Mouse (Mus musculus) midbrain, embryonic 11.5 days (tissue): ENCODE data around the gene Igfbp7. TPM values are rescaled to one million over a fixed set of nuclear protein-coding genes. Genes with fewer than 3 reads are reported as not detected.
A peak's percentile ranks its signal among the peaks of the same experiment; 100 is the strongest.

ENCODE experiments used
- ATAC-seq: fragments of 200-750 bp; cut with Nextera tagmentation; 2 replicates; pipeline ENCODE4 v1.8.0; 2017; ENCODE audit warnings: moderate TSS enrichment, moderate library complexity; ENCODE audit not compliant: low FRiP score
- DNase-seq: peaks from one replicate; pipeline ENCODE4 v3.0.0; 2015; ENCODE audit warnings: low spot score; ENCODE audit errors: missing footprints
- H3K27ac ChIP-seq: fragments of 300-500 bp; sonication (generic); 2 replicates; pipeline ENCODE4 v1.5.1; 2014; ENCODE audit warnings: low read depth, low read length
- H3K27me3 ChIP-seq: fragments of 300-500 bp; sonication (generic); 2 replicates; pipeline ENCODE4 v1.6.1; 2014; ENCODE audit warnings: mild to moderate bottlenecking, low read length, moderate library complexity, mixed read lengths; ENCODE audit not compliant: control insufficient read depth, insufficient read depth
- H3K36me3 ChIP-seq: fragments of 300-500 bp; sonication (generic); 2 replicates; pipeline ENCODE4 v1.6.1; 2014; ENCODE audit warnings: mild to moderate bottlenecking, low read length, moderate library complexity, mixed read lengths; ENCODE audit not compliant: control insufficient read depth, insufficient read depth
- H3K4me1 ChIP-seq: fragments of 300-500 bp; sonication (generic); 2 replicates; pipeline ENCODE4 v1.6.1; 2014; ENCODE audit warnings: low read length; ENCODE audit not compliant: control insufficient read depth, insufficient read depth
- H3K4me2 ChIP-seq: fragments of 300-500 bp; sonication (generic); 2 replicates; pipeline ENCODE4 v1.6.1; 2014; ENCODE audit warnings: mild to moderate bottlenecking, moderate library complexity
- H3K4me3 ChIP-seq: fragments of 300-500 bp; sonication (generic); 2 replicates; pipeline ENCODE4 v1.5.1; 2014; ENCODE audit warnings: low read depth, low read length
- H3K9ac ChIP-seq: fragments of 300-500 bp; sonication (generic); 2 replicates; pipeline ENCODE4 v1.6.1; 2014; ENCODE audit warnings: low read length
- H3K9me3 ChIP-seq: fragments of 300-500 bp; sonication (generic); 2 replicates; pipeline ENCODE4 v1.6.1; 2016; ENCODE audit warnings: low read length; ENCODE audit not compliant: control insufficient read depth
- WGBS: fragments of 180-500 bp; shearing (Covaris S2); extraction: QIAGEN DNeasy Blood & Tissue Kit; methylation state at CpG from one replicate; pipeline ENCODE4 v1.1.7; 2014; 5-methylcytosine and 5-hydroxymethylcytosine counted together
- polyA plus RNA-seq: library from polyadenylated mRNA; unstranded; fragments of >200 nt; fragmentation: Nextera tagmentation; extraction: Ambion mirVana; gene quantifications from 2 replicates; pipeline ENCODE4 v1.2.1, GENCODE M21; 2014

The Igfbp7 gene
- polyA plus RNA-seq, result 25.1 and 26.8 TPM in 2 replicates

DNA sequence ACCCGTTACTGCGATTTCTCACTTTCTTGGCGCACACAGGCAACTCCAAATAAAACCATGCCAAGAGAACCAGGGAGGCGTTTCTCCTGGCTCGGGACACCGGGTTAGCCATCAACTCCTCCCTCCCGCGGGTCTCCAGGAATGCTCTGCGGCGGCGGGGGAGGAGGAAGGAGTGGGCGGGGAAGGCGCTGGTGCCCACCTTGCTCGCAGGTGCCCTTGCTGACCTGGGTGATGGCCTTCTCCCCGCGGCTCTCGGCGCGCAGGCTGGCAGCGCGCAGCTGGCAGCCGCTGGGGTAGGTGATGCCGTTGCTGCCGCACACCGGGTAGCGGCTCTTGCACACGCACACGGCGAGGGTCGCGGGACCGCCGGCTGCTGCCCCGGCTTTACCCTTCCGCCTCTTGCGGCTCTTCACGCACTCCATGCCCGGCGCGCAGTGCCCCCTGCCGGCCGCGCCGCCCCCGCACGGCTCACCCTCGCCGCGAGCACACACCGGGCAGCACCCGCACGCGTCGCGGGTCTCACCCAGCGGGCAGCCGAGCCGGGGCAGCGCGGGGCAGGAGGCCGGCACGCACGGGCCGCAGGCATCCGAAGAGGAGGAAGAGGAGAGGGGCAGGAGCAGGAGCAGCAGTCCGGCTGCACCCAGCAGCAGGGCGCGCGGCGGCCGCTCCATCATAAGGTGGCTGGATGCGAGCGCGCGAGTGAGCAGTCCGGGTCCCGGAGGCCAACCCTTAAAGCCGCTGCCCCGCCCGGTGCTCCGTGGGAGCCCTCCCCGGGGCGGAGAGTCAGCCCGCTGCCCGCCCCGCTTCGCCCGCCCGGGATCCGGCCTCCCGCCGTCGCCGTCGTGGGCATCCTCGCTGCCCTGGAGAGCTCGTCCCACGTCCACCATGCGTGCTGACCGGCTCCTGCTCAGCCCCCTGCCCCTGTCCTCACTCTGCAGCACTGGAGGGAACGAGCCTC is at the start of gene Igfbp7:
Gene Igfbp7 (minus strand): TSS at position 701 of the 958 bp plus-strand sequence.
- Histone ChIP-seq H3K9ac (peak within 1 kb of the TSS; percentile 54), H3K27me3 (peaks cover 21% of the 10 kb centered on the region), H3K9me3 (no peaks in the 10 kb centered on the region), H3K27ac (no peak within 1 kb of the TSS), H3K4me2 (peak within 1 kb of the TSS; percentile 91), H3K36me3 (no peaks in the 10 kb centered on the region), H3K4me1 (no peaks in the 10 kb centered on the region; the same call in 1 of the 2 replicates), H3K4me3 (peak within 1 kb of the TSS; percentile 51)
- DNase-seq, result peak; percentile 97
- 5% methylated on average over 95 of the region's 101 CpGs for WGBS
- peak; percentile 94 for ATAC-seq

DNA sequence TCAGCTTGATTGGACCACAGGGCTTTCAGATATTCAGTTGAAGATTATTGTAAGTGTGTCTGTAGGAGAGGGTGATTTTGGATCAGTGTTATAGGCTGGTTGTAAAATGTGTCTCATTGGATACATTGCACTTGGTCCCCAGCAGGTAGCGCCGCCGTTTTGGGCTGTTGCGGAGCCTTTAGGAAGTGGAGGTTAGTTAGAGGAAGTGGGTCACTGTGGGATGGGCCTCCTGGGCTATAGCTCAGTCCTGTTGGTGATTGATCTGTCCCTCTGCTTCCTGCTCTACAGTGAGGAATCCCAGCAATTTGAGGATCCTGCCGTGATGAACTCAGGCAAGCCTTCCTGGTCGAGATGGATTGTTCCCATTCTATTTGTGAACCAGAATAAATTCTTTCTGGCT is 44.3 kb upstream of the Igfbp7 start:
- H3K4me2 ChIP-seq, result no peak overlapping the region
- H3K27me3 ChIP-seq, result no peaks in the 10 kb centered on the region
- H3K27ac ChIP-seq, result no peak overlapping the region
- 90% methylated on average over 6 of the region's 6 CpGs for WGBS
- no peak overlapping the region for H3K9ac ChIP-seq
- no peaks in the 10 kb centered on the region for H3K9me3 ChIP-seq
- DNase-seq, result no peak
- no peak overlapping the region for H3K4me3 ChIP-seq
- no peaks in the 10 kb centered on the region for H3K36me3 ChIP-seq
- H3K4me1 ChIP-seq, result no peaks in the 10 kb centered on the region
- no peak for ATAC-seq

GRCm38 (mm10) chr5:77449531-77449930 is 41.7 kb upstream of the Igfbp7 start:
- Histone ChIP-seq H3K4me1 (no peaks in the 10 kb centered on the region), H3K27me3 (no peaks in the 10 kb centered on the region), H3K27ac (no peak overlapping the region), H3K4me2 (no peak overlapping the region), H3K9me3 (no peaks in the 10 kb centered on the region), H3K9ac (no peak overlapping the region), H3K4me3 (no peak overlapping the region), H3K36me3 (no peaks in the 10 kb centered on the region)
- WGBS, result 86% methylated on average over 7 of the region's 7 CpGs
- DNase-seq, result no peak
- no peak for ATAC-seq

- no peak for DNase-seq
- Histone ChIP-seq H3K9ac (no peak overlapping the region), H3K36me3 (no peaks in the 10 kb centered on the region), H3K27ac (no peak overlapping the region), H3K9me3 (no peaks in the 10 kb centered on the region), H3K27me3 (no peaks in the 10 kb centered on the region), H3K4me2 (no peak overlapping the region), H3K4me1 (no peaks in the 10 kb centered on the region), H3K4me3 (no peak overlapping the region)
- ATAC-seq, result no peak
- WGBS, result 95% methylated on average over 4 of the region's 4 CpGs
Observed at GRCm38 (mm10) chr5:77445431-77445830, 37.6 kb upstream of the Igfbp7 start.

- H3K4me1 ChIP-seq, result no peaks in the 10 kb centered on the region
- no peak overlapping the region for H3K4me3 ChIP-seq
- no peaks in the 10 kb centered on the region for H3K36me3 ChIP-seq
- DNase-seq (no peak), ATAC-seq (no peak)
- 88% methylated on average over 8 of the region's 8 CpGs for WGBS
- H3K4me2 ChIP-seq, result no peak overlapping the region
- H3K27me3 ChIP-seq, result no peaks in the 10 kb centered on the region
- H3K9me3 ChIP-seq, result no peaks in the 10 kb centered on the region
- H3K9ac ChIP-seq, result no peak overlapping the region
- no peak overlapping the region for H3K27ac ChIP-seq
Observed at GRCm38 (mm10) chr5:77443889-77444573, 36.2 kb upstream of the Igfbp7 start.

DNA sequence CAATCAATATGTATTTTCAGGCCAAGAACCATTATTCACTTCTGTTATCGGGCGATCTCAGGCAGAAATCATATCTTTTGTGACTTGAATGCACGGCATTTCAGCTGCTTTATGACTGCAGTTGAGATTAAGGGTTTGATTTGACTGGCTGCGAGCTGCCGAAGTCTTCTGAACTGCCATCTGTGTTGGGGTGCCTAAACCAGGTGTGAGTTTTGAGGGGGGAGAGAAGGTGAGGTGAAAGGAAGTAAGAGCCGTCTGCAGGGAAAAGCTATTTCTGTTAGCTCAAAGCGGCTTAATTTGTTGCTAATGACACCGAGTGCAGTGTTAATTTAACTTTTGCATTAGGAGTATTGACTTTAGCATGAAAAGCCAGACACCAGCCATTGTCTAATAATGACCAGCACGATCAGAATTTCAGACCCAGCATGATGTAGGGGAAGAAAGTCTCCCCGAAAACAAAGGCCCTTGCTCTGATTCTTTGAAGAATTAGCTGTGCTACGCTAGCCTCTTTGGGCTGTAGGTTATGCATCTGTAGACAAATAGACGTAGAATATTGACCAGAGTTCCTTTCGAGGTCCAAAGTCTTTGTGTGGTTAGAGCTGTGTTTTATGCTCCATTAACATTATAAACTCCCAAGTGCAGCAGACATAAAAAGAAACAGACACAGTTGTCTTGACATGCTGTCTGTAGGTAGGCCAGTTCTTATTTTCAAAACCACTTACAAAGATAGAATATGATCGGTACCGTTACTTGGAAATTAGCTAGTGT is 35.2 kb upstream of the Igfbp7 start:
- Histone ChIP-seq H3K36me3 (no peaks in the 10 kb centered on the region), H3K27me3 (no peaks in the 10 kb centered on the region), H3K4me1 (no peaks in the 10 kb centered on the region), H3K9ac (no peak overlapping the region), H3K4me2 (no peak overlapping the region), H3K4me3 (no peak overlapping the region), H3K27ac (no peak overlapping the region), H3K9me3 (no peaks in the 10 kb centered on the region)
- DNase-seq, result no peak
- ATAC-seq, result no peak
- 75% methylated on average over 15 of the region's 15 CpGs for WGBS

GRCm38 (mm10) chr5:77436308-77436707 is 28.5 kb upstream of the Igfbp7 start:
- no peaks in the 10 kb centered on the region for H3K9me3 ChIP-seq

GRCm38 (mm10) chr5:77434060-77434459 is 26.2 kb upstream of the Igfbp7 start:
- H3K4me2 ChIP-seq, result no peak overlapping the region
- DNase-seq, result no peak
- no peaks in the 10 kb centered on the region for H3K4me1 ChIP-seq
- H3K9ac ChIP-seq, result no peak overlapping the region
- H3K36me3 ChIP-seq, result no peaks in the 10 kb centered on the region
- WGBS, result 86% methylated on average over 11 of the region's 11 CpGs
- no peaks in the 10 kb centered on the region for H3K27me3 ChIP-seq
- no peak overlapping the region for H3K27ac ChIP-seq
- no peaks in the 10 kb centered on the region for H3K9me3 ChIP-seq
- H3K4me3 ChIP-seq, result no peak overlapping the region
- no peak for ATAC-seq

More at GRCm38 (mm10) chr5:77436308-77436707, 28.5 kb upstream of the Igfbp7 start:
- WGBS, result 73% methylated on average over 4 of the region's 4 CpGs
- no peaks in the 10 kb centered on the region for H3K27me3 ChIP-seq
- no peaks in the 10 kb centered on the region for H3K4me1 ChIP-seq
- no peak overlapping the region for H3K4me3 ChIP-seq
- ATAC-seq, result no peak
- no peak overlapping the region for H3K27ac ChIP-seq
- H3K36me3 ChIP-seq, result no peaks in the 10 kb centered on the region
- no peak overlapping the region for H3K4me2 ChIP-seq
- DNase-seq, result no peak
- H3K9ac ChIP-seq, result no peak overlapping the region
